Mouse (Mus musculus): Measurements from ENCODE around the gene Gulp1. TPM values are rescaled to one million over a fixed set of nuclear protein-coding genes. Genes with fewer than 3 reads are reported as not detected.

Gene Gulp1
- polyA plus RNA-seq, 1 experiment from 2014 or later, result 24.4 TPM

DNA sequence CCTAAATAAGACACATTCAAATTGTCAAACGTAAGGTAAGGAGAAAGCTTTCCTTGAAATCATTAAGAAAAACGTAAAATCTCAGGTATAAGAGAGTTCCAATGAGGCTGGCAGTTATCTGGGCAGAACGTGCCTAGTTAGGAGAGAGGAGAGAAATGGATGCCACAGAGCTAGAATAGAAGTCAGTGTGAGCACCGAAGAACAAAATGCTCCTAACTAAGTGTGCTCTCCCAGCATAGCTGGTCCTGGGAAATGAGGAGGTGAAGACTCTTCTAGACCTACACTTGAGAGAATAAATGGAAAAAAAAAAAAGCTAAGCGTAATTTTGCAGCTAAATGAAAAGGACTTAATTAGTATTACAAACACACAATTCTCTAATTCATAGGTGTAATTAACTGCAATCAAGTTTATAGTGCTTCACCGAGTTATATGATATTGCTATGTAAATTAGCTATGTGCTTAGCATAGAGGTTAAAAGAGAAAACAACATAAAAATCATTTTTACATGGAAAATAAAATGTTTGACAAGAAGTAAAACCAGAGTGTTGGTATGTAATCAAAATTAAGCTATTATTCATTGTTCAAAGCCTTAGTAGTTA lies 94.5 kb downstream of the Gulp1 start:
- no peaks in the 10 kb centered on the region for H3K9me3 ChIP-seq (ENCODE audit: control insufficient read depth, low read depth, low read length)
- no peak overlapping the region for H3K4me3 ChIP-seq (ENCODE audit: low read depth, low read length)
- no peak for ATAC-seq (ENCODE audit: insufficient number of reproducible peaks, insufficient read depth, low FRiP score, low read depth)
- WGBS, result 87% methylated on average over 6 of the region's 6 CpGs
- no peak overlapping the region for H3K27ac ChIP-seq (ENCODE audit: low read length)
- H3K4me2 ChIP-seq (replicated peaks; ENCODE audit: low read depth, low read length), result no peak overlapping the region
- no peaks in the 10 kb centered on the region for H3K27me3 ChIP-seq (ENCODE audit: control insufficient read depth, insufficient read depth, low read length)
- H3K4me1 ChIP-seq (ENCODE audit: control insufficient read depth, insufficient read depth, low read length), result no peaks in the 10 kb centered on the region
- no peak overlapping the region for H3K9ac ChIP-seq (replicated peaks; ENCODE audit: low read depth, low read length)
- no peaks in the 10 kb centered on the region for H3K36me3 ChIP-seq (ENCODE audit: control insufficient read depth, insufficient read depth, low read length)

DNA sequence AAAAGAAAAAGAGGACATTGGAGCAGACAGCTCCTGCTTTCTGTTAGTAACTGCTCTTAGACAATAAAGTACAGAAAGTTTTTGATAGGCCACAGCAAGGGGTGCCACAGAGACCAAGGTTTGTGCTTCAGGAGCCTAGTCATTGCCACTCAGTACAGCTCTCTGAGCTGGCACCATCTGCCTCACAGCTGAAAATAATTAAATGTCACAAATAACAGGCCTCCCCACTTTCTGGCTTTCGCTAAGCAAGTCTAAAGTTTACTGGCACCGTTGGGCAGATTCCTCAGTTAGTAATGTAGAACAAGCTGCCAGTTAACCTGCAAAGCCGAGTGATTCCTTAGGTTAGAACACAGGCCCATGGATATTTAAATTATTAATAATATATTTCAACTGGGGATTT lies 127.7 kb downstream of the Gulp1 start:
- no peaks in the 10 kb centered on the region for H3K9me3 ChIP-seq (ENCODE audit: control insufficient read depth, low read depth, low read length)
- H3K27ac ChIP-seq (ENCODE audit: low read length), result peak overlapping the region; percentile 27; the same call in 1 of the 2 replicates
- 59% methylated on average over 3 of the region's 3 CpGs for WGBS
- no peak overlapping the region for H3K4me3 ChIP-seq (ENCODE audit: low read depth, low read length)
- no peaks in the 10 kb centered on the region for H3K36me3 ChIP-seq (ENCODE audit: control insufficient read depth, insufficient read depth, low read length)
- H3K4me2 ChIP-seq (replicated peaks; ENCODE audit: low read depth, low read length), result no peak overlapping the region
- no peaks in the 10 kb centered on the region for H3K27me3 ChIP-seq (ENCODE audit: control insufficient read depth, insufficient read depth, low read length)
- no peak overlapping the region for H3K9ac ChIP-seq (replicated peaks; ENCODE audit: low read depth, low read length)
- ATAC-seq (ENCODE audit: insufficient number of reproducible peaks, insufficient read depth, low FRiP score, low read depth), result no peak
- no peaks in the 10 kb centered on the region for H3K4me1 ChIP-seq (ENCODE audit: control insufficient read depth, insufficient read depth, low read length)

- Histone ChIP-seq H3K9me3 (ENCODE audit: control insufficient read depth, low read depth, low read length) (no peaks in the 10 kb centered on the region), H3K9ac (replicated peaks; ENCODE audit: low read depth, low read length) (no peak overlapping the region), H3K27ac (ENCODE audit: low read length) (no peak overlapping the region), H3K4me1 (ENCODE audit: control insufficient read depth, insufficient read depth, low read length) (no peaks in the 10 kb centered on the region), H3K4me2 (replicated peaks; ENCODE audit: low read depth, low read length) (no peak overlapping the region), H3K4me3 (ENCODE audit: low read depth, low read length) (no peak overlapping the region), H3K36me3 (ENCODE audit: control insufficient read depth, insufficient read depth, low read length) (no peaks in the 10 kb centered on the region), H3K27me3 (ENCODE audit: control insufficient read depth, insufficient read depth, low read length) (no peaks in the 10 kb centered on the region)
- no peak for ATAC-seq (ENCODE audit: insufficient number of reproducible peaks, insufficient read depth, low FRiP score, low read depth)
- WGBS, result 36% methylated on average over 3 of the region's 3 CpGs
These were observed 128.1 kb downstream of the Gulp1 start for GRCm38 (mm10) chr1:44679415-44679814.

DNA sequence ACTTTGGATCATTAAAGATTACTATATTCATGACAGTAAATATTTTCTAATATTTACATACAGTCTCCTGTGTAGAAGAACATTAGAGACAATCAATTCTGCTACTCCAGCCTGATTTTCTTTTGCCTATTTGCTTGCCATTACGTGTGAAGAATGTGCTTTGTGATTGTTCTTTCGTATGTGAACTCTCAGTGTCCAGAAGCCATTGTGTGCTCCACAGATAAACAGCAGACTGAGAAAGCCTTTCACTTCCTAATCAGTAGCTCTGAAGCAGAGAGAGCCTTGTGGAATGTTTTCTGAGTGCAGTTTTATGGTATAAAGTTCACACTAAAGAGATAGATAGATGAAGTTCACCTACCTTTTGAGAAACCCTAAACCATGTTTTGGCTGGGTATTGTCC lies 131.2 kb downstream of the Gulp1 start:
- H3K36me3 ChIP-seq (ENCODE audit: control insufficient read depth, insufficient read depth, low read length), result no peaks in the 10 kb centered on the region
- no peak overlapping the region for H3K27ac ChIP-seq (ENCODE audit: low read length)
- H3K27me3 ChIP-seq (ENCODE audit: control insufficient read depth, insufficient read depth, low read length), result no peaks in the 10 kb centered on the region
- no peaks in the 10 kb centered on the region for H3K4me1 ChIP-seq (ENCODE audit: control insufficient read depth, insufficient read depth, low read length)
- 49% methylated on average over 2 of the region's 2 CpGs for WGBS
- H3K9me3 ChIP-seq (ENCODE audit: control insufficient read depth, low read depth, low read length), result no peaks in the 10 kb centered on the region
- no peak overlapping the region for H3K9ac ChIP-seq (replicated peaks; ENCODE audit: low read depth, low read length)
- ATAC-seq (ENCODE audit: insufficient number of reproducible peaks, insufficient read depth, low FRiP score, low read depth), result no peak
- H3K4me2 ChIP-seq (replicated peaks; ENCODE audit: low read depth, low read length), result no peak overlapping the region
- H3K4me3 ChIP-seq (ENCODE audit: low read depth, low read length), result no peak overlapping the region

DNA sequence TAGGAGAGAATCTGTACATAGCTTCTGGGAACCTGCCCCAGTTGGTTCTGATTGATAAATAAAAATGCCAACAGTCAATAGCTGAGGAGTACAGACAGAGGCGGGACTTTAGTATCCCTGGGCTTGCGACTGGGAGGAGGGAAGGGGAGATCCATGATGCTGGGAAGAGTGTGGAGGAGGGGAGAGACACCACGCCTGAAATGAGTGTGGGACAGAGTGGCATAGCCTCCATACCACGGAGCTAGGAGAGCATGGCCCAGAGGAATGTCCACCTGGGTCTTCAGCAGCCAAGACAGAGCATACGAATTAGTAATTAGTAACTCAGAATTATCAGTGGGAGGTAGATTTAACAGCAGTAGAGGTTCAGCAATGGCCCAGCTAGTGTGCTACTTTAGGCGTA lies 132.4 kb downstream of the Gulp1 start:
- no peak overlapping the region for H3K4me2 ChIP-seq (replicated peaks; ENCODE audit: low read depth, low read length)
- 76% methylated on average over 6 of the region's 6 CpGs for WGBS
- no peaks in the 10 kb centered on the region for H3K27me3 ChIP-seq (ENCODE audit: control insufficient read depth, insufficient read depth, low read length)
- no peaks in the 10 kb centered on the region for H3K36me3 ChIP-seq (ENCODE audit: control insufficient read depth, insufficient read depth, low read length)
- no peak overlapping the region for H3K9ac ChIP-seq (replicated peaks; ENCODE audit: low read depth, low read length)
- H3K4me1 ChIP-seq (ENCODE audit: control insufficient read depth, insufficient read depth, low read length), result no peaks in the 10 kb centered on the region
- H3K9me3 ChIP-seq (ENCODE audit: control insufficient read depth, low read depth, low read length), result no peaks in the 10 kb centered on the region
- no peak overlapping the region for H3K27ac ChIP-seq (ENCODE audit: low read length)
- ATAC-seq (ENCODE audit: insufficient number of reproducible peaks, insufficient read depth, low FRiP score, low read depth), result no peak
- H3K4me3 ChIP-seq (ENCODE audit: low read depth, low read length), result no peak overlapping the region

DNA sequence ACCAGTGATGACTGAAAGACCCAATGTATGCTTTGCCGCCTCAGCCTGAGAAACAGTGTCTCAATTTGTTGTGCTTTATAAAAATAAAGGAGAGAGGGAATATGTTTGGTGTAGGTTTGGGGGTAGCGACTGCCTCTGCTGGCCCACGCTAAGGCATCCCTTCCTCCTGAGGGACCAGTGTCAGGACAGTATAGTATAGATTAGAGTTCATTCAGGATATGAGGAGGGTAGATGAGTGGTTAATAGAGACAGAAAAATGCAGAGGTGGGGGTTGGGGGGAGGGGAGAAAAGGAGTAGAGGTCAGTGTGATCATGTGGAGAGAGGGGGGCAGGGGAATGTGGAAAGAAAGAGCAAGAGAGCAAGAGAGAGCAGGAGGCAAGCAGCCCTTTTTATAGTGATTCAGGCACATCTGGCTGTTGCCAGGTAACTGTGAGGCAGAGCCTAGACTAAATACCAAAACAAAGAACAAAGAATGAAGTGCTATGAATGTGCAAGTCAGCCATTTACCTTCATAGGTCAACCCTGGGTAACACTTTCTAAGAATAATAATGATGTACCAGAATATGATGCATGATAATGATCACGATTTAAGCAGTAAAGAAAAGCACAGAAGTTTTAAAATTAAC lies 169.6 kb downstream of the Gulp1 start:
- H3K27ac ChIP-seq (ENCODE audit: low read length), result no peak overlapping the region
- ATAC-seq (ENCODE audit: insufficient number of reproducible peaks, insufficient read depth, low FRiP score, low read depth), result no peak
- H3K27me3 ChIP-seq (ENCODE audit: control insufficient read depth, insufficient read depth, low read length), result no peaks in the 10 kb centered on the region
- no peak overlapping the region for H3K4me2 ChIP-seq (replicated peaks; ENCODE audit: low read depth, low read length)
- WGBS, result 69% methylated on average over 4 of the region's 4 CpGs
- no peak overlapping the region for H3K9ac ChIP-seq (replicated peaks; ENCODE audit: low read depth, low read length)
- no peak overlapping the region for H3K4me3 ChIP-seq (ENCODE audit: low read depth, low read length)
- no peaks in the 10 kb centered on the region for H3K9me3 ChIP-seq (ENCODE audit: control insufficient read depth, low read depth, low read length)
- H3K4me1 ChIP-seq (ENCODE audit: control insufficient read depth, insufficient read depth, low read length), result no peaks in the 10 kb centered on the region
- H3K36me3 ChIP-seq (ENCODE audit: control insufficient read depth, insufficient read depth, low read length), result no peaks in the 10 kb centered on the region

GRCm38 (mm10) chr1:44741256-44741655 lies 189.9 kb downstream of the Gulp1 start:
- no peak overlapping the region for H3K9ac ChIP-seq (replicated peaks; ENCODE audit: low read depth, low read length)
- no peaks in the 10 kb centered on the region for H3K27me3 ChIP-seq (ENCODE audit: control insufficient read depth, insufficient read depth, low read length)
- H3K27ac ChIP-seq (ENCODE audit: low read length), result no peak overlapping the region
- H3K9me3 ChIP-seq (ENCODE audit: control insufficient read depth, low read depth, low read length), result no peaks in the 10 kb centered on the region
- no peak overlapping the region for H3K4me3 ChIP-seq (ENCODE audit: low read depth, low read length)
- no peak overlapping the region for H3K4me2 ChIP-seq (replicated peaks; ENCODE audit: low read depth, low read length)
- ATAC-seq (ENCODE audit: insufficient number of reproducible peaks, insufficient read depth, low FRiP score, low read depth), result no peak
- H3K4me1 ChIP-seq (ENCODE audit: control insufficient read depth, insufficient read depth, low read length), result no peaks in the 10 kb centered on the region
- H3K36me3 ChIP-seq (ENCODE audit: control insufficient read depth, insufficient read depth, low read length), result no peaks in the 10 kb centered on the region

- H3K4me2 ChIP-seq (replicated peaks; ENCODE audit: low read depth, low read length), result no peak overlapping the region
- H3K4me3 ChIP-seq (ENCODE audit: low read depth, low read length), result no peak overlapping the region
- no peaks in the 10 kb centered on the region for H3K4me1 ChIP-seq (ENCODE audit: control insufficient read depth, insufficient read depth, low read length)
- ATAC-seq (ENCODE audit: insufficient number of reproducible peaks, insufficient read depth, low FRiP score, low read depth), result no peak
- no peak overlapping the region for H3K9ac ChIP-seq (replicated peaks; ENCODE audit: low read depth, low read length)
- H3K27me3 ChIP-seq (ENCODE audit: control insufficient read depth, insufficient read depth, low read length), result no peaks in the 10 kb centered on the region
- 6% methylated on average over 2 of the region's 2 CpGs for WGBS
- H3K9me3 ChIP-seq (ENCODE audit: control insufficient read depth, low read depth, low read length), result no peaks in the 10 kb centered on the region
- no peak overlapping the region for H3K27ac ChIP-seq (ENCODE audit: low read length)
- H3K36me3 ChIP-seq (ENCODE audit: control insufficient read depth, insufficient read depth, low read length), result no peaks in the 10 kb centered on the region
These were observed 194.4 kb downstream of the Gulp1 start for GRCm38 (mm10) chr1:44745711-44746110.
